Mouse (Mus musculus): ENCODE data around the gene Pcgf3.

- TF ChIP-seq EP300 (IDR thresholded peaks at IDR 0.05; ENCODE audit: low read depth) (no peak), CTCF (IDR thresholded peaks at IDR 0.05; ENCODE audit: low read depth) (no peak)
Observed at GRCm38 (mm10) chr5:108550207-108550594, 89.2 kb downstream of the Pcgf3 start.
